Mouse (Mus musculus): ENCODE data around the gene Zbtb38. TPM values are rescaled to one million over a fixed set of nuclear protein-coding genes. Genes with fewer than 3 reads are reported as not detected.

The Zbtb38 gene
- polyA plus RNA-seq, 1 experiment: 0.01 TPM

DNA sequence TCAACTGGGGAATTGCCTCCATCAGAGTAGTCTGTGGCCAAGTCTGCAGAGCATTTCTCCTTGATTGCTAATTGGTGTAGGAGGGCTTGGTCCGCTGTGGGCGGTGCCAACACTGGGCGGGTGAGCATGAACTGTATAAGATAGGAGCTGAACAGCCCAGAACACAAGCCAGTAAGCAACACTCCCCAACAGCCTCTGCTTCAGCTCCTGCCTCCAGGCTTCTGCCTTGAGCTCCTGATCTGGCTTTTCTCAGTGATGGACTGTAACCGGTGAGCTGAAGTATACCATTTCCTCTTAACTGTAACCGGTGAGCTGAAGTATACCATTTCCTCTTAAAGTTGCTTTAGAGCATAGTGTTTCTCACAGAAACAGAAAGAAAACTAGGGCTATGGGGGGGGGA, 12.8 kb upstream of the Zbtb38 start:
- peaks cover 53% of the 10 kb centered on the region for H3K4me1 ChIP-seq (ENCODE audit: control insufficient read depth)
- H3K4me3 ChIP-seq (replicated peaks): peak overlapping the region; percentile 63
- H3K27me3 ChIP-seq (ENCODE audit: control insufficient read depth): no peaks in the 10 kb centered on the region
- no peak for TF ChIP-seq GATA1 (IDR thresholded peaks at IDR 0.05; ENCODE audit: low read length)
- no peak for TF ChIP-seq TAL1 (IDR thresholded peaks at IDR 0.05; ENCODE audit: low read length)
- peaks cover 3% of the 10 kb centered on the region; the same call in 1 of the 2 replicates for H3K9me3 ChIP-seq (ENCODE audit: control insufficient read depth, low read length)
- H3K36me3 ChIP-seq (ENCODE audit: control insufficient read depth): peaks cover 6% of the 10 kb centered on the region

GRCm38 (mm10) chr9:96763847-96764631, 11.4 kb upstream of the Zbtb38 start:
- Histone ChIP-seq H3K27me3 (ENCODE audit: control insufficient read depth) (no peaks in the 10 kb centered on the region), H3K9me3 (ENCODE audit: control insufficient read depth, low read length) (peaks cover 3% of the 10 kb centered on the region; the same call in 1 of the 2 replicates), H3K36me3 (ENCODE audit: control insufficient read depth) (peaks cover 6% of the 10 kb centered on the region), H3K4me3 (replicated peaks) (no peak overlapping the region), H3K4me1 (ENCODE audit: control insufficient read depth) (peaks cover 45% of the 10 kb centered on the region)
- TF ChIP-seq TAL1 (IDR thresholded peaks at IDR 0.05; ENCODE audit: low read length): no peak
- TF ChIP-seq GATA1 (IDR thresholded peaks at IDR 0.05; ENCODE audit: low read length): no peak

- Histone ChIP-seq H3K27me3 (ENCODE audit: control insufficient read depth) (no peaks in the 10 kb centered on the region), H3K9me3 (ENCODE audit: control insufficient read depth, low read length) (peaks cover 3% of the 10 kb centered on the region; the same call in 1 of the 2 replicates), H3K4me3 (replicated peaks) (no peak overlapping the region), H3K36me3 (ENCODE audit: control insufficient read depth) (peaks cover 3% of the 10 kb centered on the region; the same call in 1 of the 2 replicates), H3K4me1 (ENCODE audit: control insufficient read depth) (peaks cover 41% of the 10 kb centered on the region)
- no peak for TF ChIP-seq GATA1 (IDR thresholded peaks at IDR 0.05; ENCODE audit: low read length)
- no peak for TF ChIP-seq TAL1 (IDR thresholded peaks at IDR 0.05; ENCODE audit: low read length)
Observed at GRCm38 (mm10) chr9:96763025-96763424, 10.4 kb upstream of the Zbtb38 start.

GRCm38 (mm10) chr9:96758749-96759597, 6.3 kb upstream of the Zbtb38 start:
- peaks cover 10% of the 10 kb centered on the region for H3K4me1 ChIP-seq (ENCODE audit: control insufficient read depth)
- TF ChIP-seq GATA1 (IDR thresholded peaks at IDR 0.05; ENCODE audit: low read length) (no peak), TAL1 (IDR thresholded peaks at IDR 0.05; ENCODE audit: low read length) (no peak)
- no peaks in the 10 kb centered on the region for H3K27me3 ChIP-seq (ENCODE audit: control insufficient read depth)
- peak overlapping the region; percentile 49 for H3K4me3 ChIP-seq (replicated peaks)
- H3K9me3 ChIP-seq (ENCODE audit: control insufficient read depth, low read length): no peaks in the 10 kb centered on the region
- H3K36me3 ChIP-seq (ENCODE audit: control insufficient read depth): no peaks in the 10 kb centered on the region

- H3K9me3 ChIP-seq (ENCODE audit: control insufficient read depth, low read length): no peaks in the 10 kb centered on the region
- H3K27me3 ChIP-seq (ENCODE audit: control insufficient read depth): no peaks in the 10 kb centered on the region
- no peaks in the 10 kb centered on the region for H3K36me3 ChIP-seq (ENCODE audit: control insufficient read depth)
- peaks cover 6% of the 10 kb centered on the region for H3K4me1 ChIP-seq (ENCODE audit: control insufficient read depth)
- TF ChIP-seq TAL1 (IDR thresholded peaks at IDR 0.05; ENCODE audit: low read length): no peak
- TF ChIP-seq GATA1 (IDR thresholded peaks at IDR 0.05; ENCODE audit: low read length): no peak
- no peak overlapping the region for H3K4me3 ChIP-seq (replicated peaks)
Observed at GRCm38 (mm10) chr9:96756638-96757435, 4.2 kb upstream of the Zbtb38 start.

- TF ChIP-seq TAL1 (IDR thresholded peaks at IDR 0.05; ENCODE audit: low read length) (no peak), GATA1 (IDR thresholded peaks at IDR 0.05; ENCODE audit: low read length) (no peak)
- H3K4me3 ChIP-seq (replicated peaks): no peak overlapping the region
- H3K27me3 ChIP-seq (ENCODE audit: control insufficient read depth): no peaks in the 10 kb centered on the region
- H3K9me3 ChIP-seq (ENCODE audit: control insufficient read depth, low read length): no peaks in the 10 kb centered on the region
- no peaks in the 10 kb centered on the region for H3K36me3 ChIP-seq (ENCODE audit: control insufficient read depth)
- H3K4me1 ChIP-seq (ENCODE audit: control insufficient read depth): peaks cover 6% of the 10 kb centered on the region
Observed at GRCm38 (mm10) chr9:96755761-96756160, 3.1 kb upstream of the Zbtb38 start.

DNA sequence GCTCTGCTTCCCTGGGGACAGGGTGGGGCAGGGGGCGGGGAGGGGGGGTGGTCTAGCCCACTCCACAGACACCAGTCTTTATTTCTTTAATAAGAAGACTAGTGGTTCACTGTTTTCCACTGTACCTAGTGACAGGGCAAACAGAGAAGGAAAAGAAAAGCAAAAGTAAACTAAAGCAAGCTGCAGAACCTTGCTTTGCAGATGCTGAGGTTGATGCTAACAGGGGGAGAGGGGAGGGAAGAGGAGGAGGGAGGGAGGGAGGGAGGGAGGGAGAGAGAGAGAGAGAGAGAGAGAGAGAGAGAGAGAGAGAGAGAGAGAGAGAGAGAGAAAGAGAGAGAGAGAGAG, 2.0 kb upstream of the Zbtb38 start:
- no peaks in the 10 kb centered on the region for H3K9me3 ChIP-seq (ENCODE audit: control insufficient read depth, low read length)
- H3K27me3 ChIP-seq (ENCODE audit: control insufficient read depth): no peaks in the 10 kb centered on the region
- TF ChIP-seq GATA1 (IDR thresholded peaks at IDR 0.05; ENCODE audit: low read length): no peak
- no peak for TF ChIP-seq TAL1 (IDR thresholded peaks at IDR 0.05; ENCODE audit: low read length)
- no peaks in the 10 kb centered on the region for H3K36me3 ChIP-seq (ENCODE audit: control insufficient read depth)
- H3K4me1 ChIP-seq (ENCODE audit: control insufficient read depth): peaks cover 5% of the 10 kb centered on the region
- H3K4me3 ChIP-seq (replicated peaks): no peak overlapping the region

DNA sequence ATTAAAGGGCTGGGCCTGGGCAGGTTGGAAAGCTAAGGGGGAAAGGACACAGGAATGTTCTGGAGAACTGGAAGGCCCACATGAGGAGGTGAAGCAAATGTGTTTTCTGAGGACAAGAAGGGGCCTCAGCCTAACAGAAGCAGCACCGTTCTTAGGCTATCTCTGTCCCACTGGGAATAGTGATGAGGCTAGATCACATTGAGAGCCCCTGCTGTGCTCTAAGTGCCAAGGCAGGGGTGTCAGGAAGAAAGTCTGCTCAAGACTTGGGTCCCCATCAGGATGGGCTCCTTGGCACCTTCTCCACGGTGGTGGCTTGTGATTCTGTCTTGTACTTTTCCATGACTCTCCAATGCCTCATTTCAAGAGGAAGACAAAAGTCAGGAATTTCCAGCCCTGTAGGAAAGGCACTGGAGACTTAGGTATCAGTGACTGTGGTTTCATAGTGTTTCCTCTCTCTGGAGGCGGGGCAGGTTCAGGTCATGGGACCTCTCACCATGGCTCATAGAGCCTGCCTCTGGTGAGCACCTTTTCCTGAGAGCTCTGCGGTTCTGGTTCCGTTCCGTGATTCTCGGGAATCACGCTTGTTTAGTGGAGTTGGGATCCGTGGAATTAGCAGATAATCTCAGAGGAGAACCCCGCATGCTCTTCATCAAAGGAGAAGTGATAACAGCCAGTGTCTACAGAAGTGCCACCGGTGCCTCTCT, 1.4 kb upstream of the Zbtb38 start:
- H3K27me3 ChIP-seq (ENCODE audit: control insufficient read depth): no peaks in the 10 kb centered on the region
- H3K4me1 ChIP-seq (ENCODE audit: control insufficient read depth): peaks cover 2% of the 10 kb centered on the region
- no peak overlapping the region for H3K4me3 ChIP-seq (replicated peaks)
- TF ChIP-seq TAL1 (IDR thresholded peaks at IDR 0.05; ENCODE audit: low read length) (no peak), GATA1 (IDR thresholded peaks at IDR 0.05; ENCODE audit: low read length) (no peak)
- no peaks in the 10 kb centered on the region for H3K9me3 ChIP-seq (ENCODE audit: control insufficient read depth, low read length)
- H3K36me3 ChIP-seq (ENCODE audit: control insufficient read depth): no peaks in the 10 kb centered on the region
